Mouse (Mus musculus): ENCODE measurements around the gene Col6a6. TPM values are rescaled to one million over a fixed set of nuclear protein-coding genes. Genes with fewer than 3 reads are reported as not detected.

Col6a6 gene
- polyA plus RNA-seq, 1 experiment from 2014 or later, result 1.2 TPM

DNA sequence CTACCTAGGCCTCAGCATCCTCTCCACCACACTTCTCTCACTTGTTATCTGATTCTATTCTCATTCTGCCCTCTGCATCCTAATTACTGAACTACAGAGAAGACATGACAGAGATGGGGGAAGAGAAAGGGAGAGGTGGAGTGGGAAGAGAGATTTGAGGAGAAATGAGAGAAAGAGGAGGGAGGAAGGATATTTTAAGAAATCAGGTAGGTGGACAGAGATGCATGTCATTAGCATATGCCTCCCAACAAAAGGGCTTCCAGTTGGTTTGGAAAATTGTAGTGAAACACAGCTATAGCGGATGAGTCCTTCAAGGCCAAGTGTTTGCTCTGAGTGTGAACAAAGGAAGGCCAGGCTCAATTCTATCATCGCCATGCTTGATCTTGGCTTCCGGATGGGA is 115.9 kb downstream of the Col6a6 start:
- WGBS, result 96% methylated on average over 3 of the region's 3 CpGs
- ATAC-seq (replicated peaks; ENCODE audit: low FRiP score, low TSS enrichment, low read depth), result no peak
- no peak overlapping the region for H3K27ac ChIP-seq (ENCODE audit: low read depth)
- H3K9ac ChIP-seq (ENCODE audit: low read length), result no peak overlapping the region
- no peaks in the 10 kb centered on the region for H3K27me3 ChIP-seq (replicated peaks; ENCODE audit: control insufficient read depth, insufficient read depth, low read length)
- H3K4me1 ChIP-seq (replicated peaks; ENCODE audit: control insufficient read depth, insufficient read depth, low read length), result no peaks in the 10 kb centered on the region
- no peaks in the 10 kb centered on the region for H3K9me3 ChIP-seq (ENCODE audit: control insufficient read depth, low read length)
- DNase-seq (ENCODE audit: low spot score), result no peak
- H3K36me3 ChIP-seq (ENCODE audit: control insufficient read depth, insufficient read depth, low read length), result no peaks in the 10 kb centered on the region
- no peak overlapping the region for H3K4me2 ChIP-seq (ENCODE audit: low read length)
- no peak overlapping the region for H3K4me3 ChIP-seq (ENCODE audit: low read depth, low read length)

DNA sequence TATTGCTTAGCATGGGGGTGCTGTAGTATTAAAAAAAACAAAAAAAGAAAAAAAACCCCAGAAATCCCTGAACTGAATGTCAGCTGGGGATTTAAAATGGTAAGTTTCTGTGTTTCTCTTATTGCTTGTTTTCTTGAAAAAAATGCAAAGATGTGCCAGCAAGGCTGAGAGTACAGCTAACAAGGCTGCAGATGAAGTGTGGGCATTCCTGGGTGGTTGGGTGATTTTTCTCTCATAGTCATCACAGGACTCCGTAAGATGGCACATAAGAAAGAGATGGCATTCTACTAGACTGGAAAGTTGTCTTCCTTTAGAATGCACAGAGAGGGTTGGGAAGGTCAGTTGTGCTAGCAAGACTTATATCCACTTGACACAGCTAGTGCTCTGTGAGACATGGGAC is 122.9 kb downstream of the Col6a6 start:
- Histone ChIP-seq H3K27me3 (replicated peaks; ENCODE audit: control insufficient read depth, insufficient read depth, low read length) (no peaks in the 10 kb centered on the region), H3K9me3 (ENCODE audit: control insufficient read depth, low read length) (no peaks in the 10 kb centered on the region), H3K9ac (ENCODE audit: low read length) (no peak overlapping the region), H3K4me1 (replicated peaks; ENCODE audit: control insufficient read depth, insufficient read depth, low read length) (no peaks in the 10 kb centered on the region), H3K4me2 (ENCODE audit: low read length) (no peak overlapping the region), H3K4me3 (ENCODE audit: low read depth, low read length) (no peak overlapping the region), H3K27ac (ENCODE audit: low read depth) (no peak overlapping the region), H3K36me3 (ENCODE audit: control insufficient read depth, insufficient read depth, low read length) (no peaks in the 10 kb centered on the region)
- ATAC-seq (replicated peaks; ENCODE audit: low FRiP score, low TSS enrichment, low read depth) (no peak), DNase-seq (ENCODE audit: low spot score) (no peak)
- 97% methylated on average over 1 of the region's 1 CpGs for WGBS

DNA sequence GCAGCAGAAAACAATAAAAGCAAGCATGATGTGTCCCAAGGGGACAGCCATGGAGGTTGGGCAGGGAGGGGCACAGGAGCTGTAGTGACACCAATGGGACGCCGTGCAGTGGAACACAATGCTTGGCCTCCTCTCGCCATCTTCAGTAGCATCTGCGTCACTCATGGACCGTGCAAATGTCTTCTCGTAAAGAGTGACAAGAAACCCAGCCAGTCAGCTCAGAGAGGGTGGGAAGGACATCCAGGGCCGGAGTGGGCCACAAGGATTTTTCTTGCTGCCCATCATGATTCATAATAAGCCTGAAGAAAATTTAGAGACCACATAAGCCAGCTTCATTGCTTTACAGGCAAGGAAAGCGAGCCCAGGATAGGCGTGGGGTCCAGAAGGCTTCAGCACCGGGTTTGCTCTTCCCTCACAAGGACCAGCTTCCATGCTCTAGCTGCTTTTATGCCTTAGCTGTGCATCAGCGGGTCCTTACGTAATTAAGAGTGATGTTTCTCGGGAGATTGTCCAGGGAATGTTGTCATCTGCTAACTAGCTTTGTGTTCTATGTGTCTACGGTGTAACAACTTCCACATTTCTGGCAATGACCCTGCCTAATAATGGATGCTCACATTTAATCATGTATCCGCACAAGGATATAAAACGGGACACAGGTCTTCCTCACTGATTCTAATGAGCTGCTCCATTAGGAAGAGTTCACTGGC is 123.6 kb downstream of the Col6a6 start:
- Histone ChIP-seq H3K4me2 (ENCODE audit: low read length) (no peak overlapping the region), H3K36me3 (ENCODE audit: control insufficient read depth, insufficient read depth, low read length) (no peaks in the 10 kb centered on the region), H3K9ac (ENCODE audit: low read length) (no peak overlapping the region), H3K9me3 (ENCODE audit: control insufficient read depth, low read length) (no peaks in the 10 kb centered on the region), H3K27ac (ENCODE audit: low read depth) (no peak overlapping the region), H3K27me3 (replicated peaks; ENCODE audit: control insufficient read depth, insufficient read depth, low read length) (no peaks in the 10 kb centered on the region), H3K4me3 (ENCODE audit: low read depth, low read length) (no peak overlapping the region), H3K4me1 (replicated peaks; ENCODE audit: control insufficient read depth, insufficient read depth, low read length) (no peaks in the 10 kb centered on the region)
- 86% methylated on average over 16 of the region's 16 CpGs for WGBS
- DNase-seq (ENCODE audit: low spot score), result no peak
- no peak for ATAC-seq (replicated peaks; ENCODE audit: low FRiP score, low TSS enrichment, low read depth)

DNA sequence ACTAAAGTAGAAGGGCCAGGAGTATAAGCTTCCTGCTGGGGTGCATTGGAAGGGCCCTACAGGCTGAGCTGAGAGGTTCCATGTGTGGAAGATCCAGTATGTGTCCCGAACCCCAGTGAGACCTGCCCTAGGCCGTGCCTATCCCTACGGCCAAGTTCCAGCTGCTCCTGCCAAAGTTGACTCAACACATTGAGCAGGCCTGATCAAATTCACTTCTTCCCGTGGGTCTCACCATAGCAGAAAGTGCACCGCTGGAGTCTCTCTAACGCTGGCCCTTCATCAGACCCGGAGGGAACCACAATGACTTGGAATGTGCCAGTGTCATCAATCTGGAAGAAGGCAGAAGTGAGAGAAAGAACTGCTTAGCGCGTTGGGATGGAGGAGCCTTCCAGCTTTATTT is 126.0 kb downstream of the Col6a6 start:
- 77% methylated on average over 9 of the region's 9 CpGs for WGBS
- Histone ChIP-seq H3K4me1 (replicated peaks; ENCODE audit: control insufficient read depth, insufficient read depth, low read length) (peaks cover 7% of the 10 kb centered on the region), H3K4me3 (ENCODE audit: low read depth, low read length) (no peak overlapping the region), H3K36me3 (ENCODE audit: control insufficient read depth, insufficient read depth, low read length) (no peaks in the 10 kb centered on the region), H3K27me3 (replicated peaks; ENCODE audit: control insufficient read depth, insufficient read depth, low read length) (no peaks in the 10 kb centered on the region), H3K9me3 (ENCODE audit: control insufficient read depth, low read length) (no peaks in the 10 kb centered on the region), H3K27ac (ENCODE audit: low read depth) (no peak overlapping the region), H3K9ac (ENCODE audit: low read length) (no peak overlapping the region), H3K4me2 (ENCODE audit: low read length) (no peak overlapping the region)
- no peak for ATAC-seq (replicated peaks; ENCODE audit: low FRiP score, low TSS enrichment, low read depth)
- DNase-seq (ENCODE audit: low spot score), result no peak

DNA sequence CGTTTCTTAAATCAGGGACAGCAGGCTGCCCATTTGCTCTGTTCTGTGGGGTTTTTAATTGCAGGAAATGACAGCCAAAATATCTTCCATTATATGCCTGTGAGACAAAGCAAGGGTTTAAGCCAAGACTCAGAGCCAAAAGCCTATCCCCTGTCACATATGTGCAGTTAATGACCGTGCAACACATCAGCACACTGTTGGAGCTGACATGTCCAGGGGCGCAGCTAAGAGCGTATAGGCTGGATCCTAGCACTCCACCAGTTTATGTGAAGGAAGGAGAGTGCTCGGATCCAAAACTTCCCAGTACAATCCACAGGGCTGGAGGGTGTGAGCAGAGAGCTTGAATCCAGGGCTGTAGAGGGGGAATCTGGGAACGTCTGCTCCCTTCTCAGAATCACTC is 127.3 kb downstream of the Col6a6 start:
- Histone ChIP-seq H3K9me3 (ENCODE audit: control insufficient read depth, low read length) (no peaks in the 10 kb centered on the region), H3K9ac (ENCODE audit: low read length) (no peak overlapping the region), H3K36me3 (ENCODE audit: control insufficient read depth, insufficient read depth, low read length) (no peaks in the 10 kb centered on the region), H3K4me1 (replicated peaks; ENCODE audit: control insufficient read depth, insufficient read depth, low read length) (peaks cover 7% of the 10 kb centered on the region), H3K27me3 (replicated peaks; ENCODE audit: control insufficient read depth, insufficient read depth, low read length) (no peaks in the 10 kb centered on the region), H3K4me3 (ENCODE audit: low read depth, low read length) (no peak overlapping the region), H3K4me2 (ENCODE audit: low read length) (no peak overlapping the region), H3K27ac (ENCODE audit: low read depth) (no peak overlapping the region)
- no peak for DNase-seq (ENCODE audit: low spot score)
- 79% methylated on average over 6 of the region's 6 CpGs for WGBS
- ATAC-seq (replicated peaks; ENCODE audit: low FRiP score, low TSS enrichment, low read depth), result no peak

DNA sequence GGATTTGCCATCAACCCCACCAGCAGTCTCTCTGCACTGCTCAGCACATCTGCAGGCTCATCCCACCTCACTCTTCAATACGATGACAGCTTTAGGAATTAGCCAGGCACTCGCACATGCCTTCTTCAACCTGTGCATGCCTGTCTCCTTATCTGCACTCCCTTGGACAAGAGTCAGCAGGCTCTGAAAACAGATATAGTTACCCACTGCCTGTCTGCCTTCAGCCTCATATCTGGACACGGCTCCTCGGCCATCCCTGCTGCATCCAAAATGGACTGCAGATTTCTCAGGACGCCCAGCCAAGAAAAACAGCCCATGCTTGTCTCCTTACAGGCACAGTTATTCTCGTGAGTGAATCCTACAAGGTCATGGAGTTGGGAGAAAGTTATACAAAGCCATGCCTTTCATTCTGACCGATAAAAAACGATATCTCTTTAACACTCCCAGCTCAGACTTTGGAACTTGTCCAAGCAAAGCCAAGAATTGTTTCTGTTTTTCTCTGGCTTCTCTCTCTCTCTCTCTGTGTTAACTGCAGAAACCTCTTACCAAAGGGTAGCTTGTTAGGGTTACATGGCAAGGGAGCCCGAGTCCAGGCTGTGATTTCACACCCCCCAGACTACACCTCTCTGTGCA is 130.1 kb downstream of the Col6a6 start:
- Histone ChIP-seq H3K4me1 (replicated peaks; ENCODE audit: control insufficient read depth, insufficient read depth, low read length) (peaks cover 7% of the 10 kb centered on the region), H3K27ac (ENCODE audit: low read depth) (no peak overlapping the region; the same call in 1 of the 2 replicates), H3K4me2 (ENCODE audit: low read length) (no peak overlapping the region), H3K9me3 (ENCODE audit: control insufficient read depth, low read length) (no peaks in the 10 kb centered on the region), H3K36me3 (ENCODE audit: control insufficient read depth, insufficient read depth, low read length) (no peaks in the 10 kb centered on the region), H3K27me3 (replicated peaks; ENCODE audit: control insufficient read depth, insufficient read depth, low read length) (no peaks in the 10 kb centered on the region), H3K9ac (ENCODE audit: low read length) (no peak overlapping the region), H3K4me3 (ENCODE audit: low read depth, low read length) (no peak overlapping the region)
- ATAC-seq (replicated peaks; ENCODE audit: low FRiP score, low TSS enrichment, low read depth), result no peak
- DNase-seq (ENCODE audit: low spot score), result no peak
- WGBS, result 39% methylated on average over 9 of the region's 9 CpGs

DNA sequence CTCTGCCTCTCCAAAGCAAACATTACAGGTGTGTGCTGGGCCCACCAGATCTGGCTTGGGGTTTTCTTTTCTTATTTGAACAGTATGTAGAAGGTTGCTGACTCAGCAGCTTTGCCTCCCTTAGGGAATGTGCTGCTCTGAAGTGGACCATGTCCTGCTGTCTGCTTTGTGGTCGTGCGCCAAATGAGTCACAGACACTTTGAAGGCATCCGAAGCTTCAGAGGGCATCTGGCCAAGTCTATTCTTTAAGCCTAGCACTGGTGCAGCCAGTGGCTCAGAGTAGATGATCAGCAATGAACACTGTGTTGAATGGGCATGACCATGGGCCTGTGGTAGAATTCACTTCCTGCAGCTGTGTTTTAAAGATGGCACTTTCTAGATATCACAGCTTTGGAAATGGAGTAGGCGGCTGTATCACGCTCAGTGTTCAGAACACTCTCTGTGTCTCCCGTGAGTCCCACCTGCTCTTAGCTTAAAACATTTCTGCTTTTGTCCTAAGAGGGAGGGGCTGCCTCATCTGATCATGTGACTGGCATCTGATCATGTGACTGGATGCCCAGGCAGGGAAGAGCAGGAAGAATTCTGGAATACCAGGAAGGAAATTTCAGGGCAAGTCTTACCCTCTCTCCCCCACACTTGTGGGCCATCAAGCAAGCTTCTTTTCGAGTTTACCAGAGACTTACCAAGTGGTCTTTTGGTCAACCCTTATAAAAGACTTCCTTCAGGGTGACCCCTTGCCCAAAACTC is 131.0 kb downstream of the Col6a6 start:
- H3K27me3 ChIP-seq (replicated peaks; ENCODE audit: control insufficient read depth, insufficient read depth, low read length), result no peaks in the 10 kb centered on the region
- H3K9me3 ChIP-seq (ENCODE audit: control insufficient read depth, low read length), result no peaks in the 10 kb centered on the region
- DNase-seq (ENCODE audit: low spot score) (no peak), ATAC-seq (replicated peaks; ENCODE audit: low FRiP score, low TSS enrichment, low read depth) (no peak)
- no peaks in the 10 kb centered on the region for H3K36me3 ChIP-seq (ENCODE audit: control insufficient read depth, insufficient read depth, low read length)
- H3K9ac ChIP-seq (ENCODE audit: low read length), result no peak overlapping the region
- 83% methylated on average over 7 of the region's 7 CpGs for WGBS
- H3K4me1 ChIP-seq (replicated peaks; ENCODE audit: control insufficient read depth, insufficient read depth, low read length), result peaks cover 7% of the 10 kb centered on the region
- no peak overlapping the region for H3K4me3 ChIP-seq (ENCODE audit: low read depth, low read length)
- H3K27ac ChIP-seq (ENCODE audit: low read depth), result no peak overlapping the region
- no peak overlapping the region for H3K4me2 ChIP-seq (ENCODE audit: low read length)

DNA sequence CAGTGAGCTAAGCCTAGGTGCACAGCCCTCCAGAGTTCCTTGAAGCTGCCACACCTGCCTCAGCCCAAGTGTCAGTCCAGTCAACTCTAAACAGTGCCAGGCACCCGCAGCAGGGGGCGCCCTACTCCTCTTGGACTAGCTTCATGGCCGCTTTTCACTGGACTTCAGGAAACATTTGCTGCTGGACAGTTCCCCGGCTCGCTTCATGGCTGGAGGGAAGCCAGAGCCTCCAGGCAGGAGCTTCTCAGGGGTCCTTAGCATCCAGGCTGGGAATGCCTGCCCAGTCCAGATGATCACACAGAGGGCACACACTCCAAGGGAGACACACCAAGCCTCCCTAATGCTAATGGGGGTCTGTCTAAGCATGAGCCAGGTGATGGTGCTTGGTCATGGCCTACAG is 134.1 kb downstream of the Col6a6 start:
- no peak overlapping the region for H3K4me2 ChIP-seq (ENCODE audit: low read length)

More for the DNA sequence above, 134.1 kb downstream of the Col6a6 start:
- Histone ChIP-seq H3K4me1 (replicated peaks; ENCODE audit: control insufficient read depth, insufficient read depth, low read length) (peaks cover 7% of the 10 kb centered on the region), H3K9ac (ENCODE audit: low read length) (no peak overlapping the region), H3K27ac (ENCODE audit: low read depth) (no peak overlapping the region), H3K36me3 (ENCODE audit: control insufficient read depth, insufficient read depth, low read length) (no peaks in the 10 kb centered on the region), H3K27me3 (replicated peaks; ENCODE audit: control insufficient read depth, insufficient read depth, low read length) (no peaks in the 10 kb centered on the region), H3K9me3 (ENCODE audit: control insufficient read depth, low read length) (no peaks in the 10 kb centered on the region), H3K4me3 (ENCODE audit: low read depth, low read length) (no peak overlapping the region)
- ATAC-seq (replicated peaks; ENCODE audit: low FRiP score, low TSS enrichment, low read depth) (peak; percentile 61; the same call in 1 of the 2 replicates), DNase-seq (ENCODE audit: low spot score) (peak; percentile 98)
- WGBS, result 4% methylated on average over 5 of the region's 5 CpGs
